Mouse (Mus musculus) right cerebral cortex, postnatal 36 days (tissue): ENCODE results near the gene Tsen2.

ENCODE experiments used
- DNase-seq, 2 experiments: peaks; one replicate each; pipeline ENCODE4 v3.0.0; 2022; ENCODE audit warnings: low spot score in 2 of 2, mixed read lengths in 1 of 2

Tsen2 gene

DNA sequence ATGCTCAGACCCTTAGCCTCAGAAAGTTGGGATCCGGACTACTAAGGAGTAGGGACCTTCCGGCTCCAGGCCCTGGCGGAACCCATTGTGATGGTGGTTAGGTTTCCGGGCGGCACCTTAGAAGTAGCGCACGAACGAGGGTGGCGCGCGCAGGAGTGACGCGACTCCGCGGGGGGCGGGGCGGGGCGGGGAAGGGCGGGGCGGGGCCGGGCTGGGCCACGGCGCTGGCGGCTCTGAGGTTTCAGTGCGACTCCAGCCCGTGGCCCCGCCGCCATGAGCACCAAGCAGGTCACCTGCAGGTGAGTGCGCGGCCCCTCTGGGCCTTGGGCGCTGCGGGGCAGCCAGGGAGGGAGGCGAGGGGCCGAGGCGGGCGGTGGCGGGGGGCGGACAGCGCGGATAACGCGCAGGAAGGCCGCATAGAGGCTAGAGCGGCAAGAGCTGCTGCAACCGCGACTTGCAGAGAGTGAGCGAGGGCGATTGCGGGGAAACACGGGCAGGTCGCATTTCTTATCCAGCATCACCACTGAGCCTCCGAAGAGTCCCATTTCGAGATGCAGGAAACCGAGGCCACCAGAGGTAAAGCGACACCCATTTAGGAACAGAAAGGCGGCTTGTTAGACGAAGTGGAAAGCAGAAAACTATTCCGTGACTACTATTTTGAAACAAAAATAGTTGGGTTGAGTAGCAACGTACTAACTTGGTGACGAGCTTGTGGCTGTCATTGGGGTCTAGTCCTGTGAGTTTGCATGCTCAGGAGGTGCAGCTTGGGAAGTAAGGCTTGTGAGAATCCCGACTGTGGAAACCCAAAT, 57.5 kb downstream of the Tsen2 start, which contains the start of gene Mkrn2:
Mkrn2 (plus strand) TSS at position 188 of the 809 bp plus-strand sequence.
- peak; percentile 29 to 55 for DNase-seq

DNA sequence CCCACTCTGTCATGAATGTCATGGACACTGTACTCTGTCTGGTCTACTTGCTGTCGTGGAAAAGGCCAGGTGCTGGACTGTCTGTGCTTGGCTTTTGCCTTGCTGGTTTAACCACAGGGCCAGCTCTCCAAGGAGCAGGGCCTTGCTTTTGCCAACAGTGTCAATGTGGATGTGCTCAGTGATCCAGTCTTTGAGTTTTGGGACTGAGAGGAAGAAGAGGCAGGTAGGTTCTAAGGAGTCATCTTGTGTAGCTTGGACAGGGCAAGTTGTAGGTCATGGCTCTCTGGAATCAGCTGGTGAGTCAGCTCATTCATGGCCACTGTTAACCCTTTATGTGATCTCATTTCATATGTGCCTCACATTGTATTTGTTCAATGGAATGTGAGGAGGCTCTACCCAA, 62.0 kb downstream of the Tsen2 start:
- no peak for DNase-seq

DNA sequence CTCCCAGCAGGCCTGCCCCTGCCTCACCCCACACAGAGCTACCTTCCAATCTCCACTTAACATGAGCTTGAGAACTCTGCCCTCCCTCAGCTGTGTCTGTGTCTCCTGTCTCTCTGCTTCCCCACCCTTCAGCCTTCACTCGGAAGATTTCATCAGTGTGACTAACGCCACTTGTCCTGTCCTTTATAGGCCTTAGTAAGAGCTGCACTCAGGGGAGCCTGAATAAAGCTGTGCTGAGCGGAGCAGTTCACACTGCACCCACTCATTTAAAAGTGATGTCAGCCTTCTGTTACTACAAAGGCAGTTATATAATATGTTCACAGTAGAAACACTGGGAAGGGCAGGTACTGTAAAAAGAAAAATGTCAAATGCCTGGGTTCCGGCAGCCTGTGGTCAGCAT, 63.0 kb downstream of the Tsen2 start:
- peak; percentile 41 to 63 for DNase-seq

DNA sequence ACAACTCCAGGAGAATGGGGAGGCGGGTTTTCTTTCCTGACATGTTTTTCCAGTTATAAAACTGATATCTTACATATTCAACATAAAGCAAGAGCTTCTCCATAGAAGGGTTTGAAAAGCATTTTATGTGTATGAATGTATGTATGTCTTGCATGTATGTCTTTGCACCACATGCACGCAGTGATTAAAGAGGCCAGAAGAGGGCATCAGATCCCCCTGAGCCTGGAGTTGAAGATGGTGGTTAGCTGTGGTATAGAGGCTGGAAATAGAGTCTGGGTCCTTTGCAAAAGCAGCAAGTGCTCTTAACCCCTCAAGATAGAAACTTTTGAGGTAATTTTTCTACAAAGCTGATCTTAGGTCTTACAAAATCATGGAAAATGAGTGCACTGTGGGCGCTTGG, 64.7 kb downstream of the Tsen2 start:
- DNase-seq = no peak

DNA sequence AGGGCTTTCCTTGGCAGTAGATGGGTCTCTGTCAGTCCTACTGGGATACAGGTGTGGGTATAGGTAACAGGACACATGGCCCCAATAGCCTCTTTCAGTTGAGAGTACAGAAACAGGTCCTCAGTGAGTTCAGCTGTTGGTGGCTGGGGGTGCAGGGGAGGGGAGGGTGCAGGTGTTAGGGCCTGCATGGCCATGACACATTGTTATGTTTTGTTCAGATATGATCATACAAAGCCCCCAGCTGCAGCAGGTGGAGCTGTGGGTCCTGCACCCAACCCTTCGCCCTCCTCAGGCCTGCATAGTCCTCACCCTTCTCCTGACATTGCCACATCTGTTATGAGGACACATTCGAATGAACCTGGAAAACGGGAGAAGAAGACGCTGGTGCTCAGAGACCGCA, 65.8 kb downstream of the Tsen2 start:
- DNase-seq = no peak

- DNase-seq = peak in 1 of 2 experiments; percentile 41
These were observed 69.3 kb downstream of the Tsen2 start for GRCm38 (mm10) chr6:115613793-115614192.

DNA sequence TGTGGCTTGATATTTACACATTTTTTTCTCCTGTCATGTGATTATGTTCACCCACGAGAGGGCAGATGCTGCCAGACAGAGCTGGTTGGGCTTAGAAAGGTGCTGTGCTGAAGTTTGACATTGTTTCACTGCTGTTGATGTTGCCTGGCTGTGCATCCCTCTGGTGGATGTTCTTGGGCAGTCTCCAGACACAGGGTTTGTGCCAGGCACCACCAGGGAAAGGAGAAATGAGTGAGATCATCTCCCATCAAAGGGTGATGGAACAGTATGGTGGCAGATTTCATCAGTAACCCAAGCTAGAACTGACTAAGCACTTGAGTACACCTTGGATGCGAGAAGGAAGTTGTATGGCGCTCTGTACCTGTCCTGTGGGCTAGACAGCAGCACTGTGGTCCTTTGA, 71.5 kb downstream of the Tsen2 start:
- DNase-seq = no peak

DNA sequence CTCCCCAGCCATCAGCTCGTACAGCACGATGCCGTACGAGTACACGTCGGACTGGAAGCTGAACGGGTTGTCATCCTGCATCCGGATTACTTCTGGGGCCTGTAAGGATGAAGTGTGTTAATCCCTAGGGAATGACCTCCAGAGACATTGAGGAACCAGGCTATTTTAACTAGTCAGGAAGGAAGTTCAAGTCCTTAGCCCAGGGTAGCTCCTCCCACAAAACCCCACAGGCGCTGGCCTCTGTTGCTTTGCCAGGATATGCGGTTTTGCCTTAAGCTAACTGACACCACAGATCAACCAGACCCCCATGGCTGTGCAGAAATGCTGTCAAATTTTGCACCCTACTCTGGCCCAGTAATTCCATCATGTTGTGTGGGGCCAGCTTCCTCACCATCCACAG, 75.4 kb downstream of the Tsen2 start:
- DNase-seq = no peak

DNA sequence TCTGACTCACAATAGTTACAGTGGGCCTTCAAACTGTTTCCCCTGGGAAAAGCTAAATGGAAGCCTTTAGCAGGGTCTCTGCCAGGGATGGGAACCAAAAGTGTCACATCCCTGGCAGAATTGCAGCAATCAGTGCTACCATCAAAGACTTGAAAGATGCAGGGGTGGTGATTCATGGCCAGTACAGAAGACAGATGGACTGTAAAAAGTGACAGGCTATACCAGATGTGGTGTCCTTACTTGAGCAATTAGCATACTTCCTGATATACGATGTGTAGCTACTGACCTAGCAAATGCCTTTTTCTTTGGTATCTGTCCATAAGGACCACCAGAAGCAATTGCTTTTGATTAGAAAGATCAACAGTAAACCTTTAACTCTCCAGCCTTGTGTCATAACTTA, 76.5 kb downstream of the Tsen2 start:
- no peak for DNase-seq

- no peak for DNase-seq
These were observed 81.7 kb downstream of the Tsen2 start for GRCm38 (mm10) chr6:115626121-115626520.
